Mouse (Mus musculus) kidney, embryonic 15.5 days (tissue): ENCODE results near the gene Fabp6. TPM values are rescaled to one million over a fixed set of nuclear protein-coding genes. Genes with fewer than 3 reads are reported as not detected.
A peak's percentile ranks its signal among the peaks of the same experiment; 100 is the strongest.

Experiments
- ATAC-seq: fragments of 200-750 bp; cut with Nextera tagmentation; replicated peaks from 2 replicates; pipeline ENCODE4 v1.8.0; 2017; ENCODE audit warnings: moderate TSS enrichment; ENCODE audit not compliant: low FRiP score
- H3K27ac ChIP-seq: fragments of 300-500 bp; sonication (generic); 2 replicates; pipeline ENCODE4 v1.5.1; 2015; ENCODE audit warnings: mild to moderate bottlenecking, inconsistent platforms
- H3K27me3 ChIP-seq: fragments of 300-500 bp; sonication (generic); 2 replicates; pipeline ENCODE4 v1.6.1; 2015; ENCODE audit warnings: inconsistent platforms
- H3K36me3 ChIP-seq: fragments of 300-500 bp; sonication (generic); 2 replicates; pipeline ENCODE4 v1.6.1; 2015; ENCODE audit warnings: inconsistent platforms
- H3K4me1 ChIP-seq: fragments of 300-500 bp; sonication (generic); 2 replicates; pipeline ENCODE4 v1.6.1; 2015; ENCODE audit warnings: inconsistent platforms
- H3K4me2 ChIP-seq: fragments of 300-500 bp; sonication (generic); 2 replicates; pipeline ENCODE4 v1.6.1; 2015; ENCODE audit warnings: moderate library complexity, mild to moderate bottlenecking, inconsistent platforms
- H3K4me3 ChIP-seq: fragments of 300-500 bp; sonication (generic); replicated peaks from 2 replicates; pipeline ENCODE4 v1.5.1; 2015; ENCODE audit warnings: mild to moderate bottlenecking, inconsistent platforms
- H3K9ac ChIP-seq: fragments of 300-500 bp; sonication (generic); 2 replicates; pipeline ENCODE4 v1.6.1; 2015; ENCODE audit warnings: mild to moderate bottlenecking, inconsistent platforms
- H3K9me3 ChIP-seq: fragments of 300-500 bp; sonication (generic); replicated peaks from 2 replicates; pipeline ENCODE4 v1.6.1; 2016; ENCODE audit warnings: inconsistent platforms
- WGBS: fragments of 180-500 bp; shearing (Covaris S2); methylation state at CpG from one replicate; pipeline ENCODE4 v1.1.7; 2015; ENCODE audit warnings: mixed read lengths; 5-methylcytosine and 5-hydroxymethylcytosine counted together
- polyA plus RNA-seq: library from polyadenylated mRNA; unstranded; fragments of >200 nt; fragmentation: Nextera tagmentation; extraction: Ambion mirVana; gene quantifications from 2 replicates; pipeline ENCODE4 v1.2.1, GENCODE M21; 2015

Gene Fabp6
- polyA plus RNA-seq, 1 experiment from 2014 or later, result not detected

DNA sequence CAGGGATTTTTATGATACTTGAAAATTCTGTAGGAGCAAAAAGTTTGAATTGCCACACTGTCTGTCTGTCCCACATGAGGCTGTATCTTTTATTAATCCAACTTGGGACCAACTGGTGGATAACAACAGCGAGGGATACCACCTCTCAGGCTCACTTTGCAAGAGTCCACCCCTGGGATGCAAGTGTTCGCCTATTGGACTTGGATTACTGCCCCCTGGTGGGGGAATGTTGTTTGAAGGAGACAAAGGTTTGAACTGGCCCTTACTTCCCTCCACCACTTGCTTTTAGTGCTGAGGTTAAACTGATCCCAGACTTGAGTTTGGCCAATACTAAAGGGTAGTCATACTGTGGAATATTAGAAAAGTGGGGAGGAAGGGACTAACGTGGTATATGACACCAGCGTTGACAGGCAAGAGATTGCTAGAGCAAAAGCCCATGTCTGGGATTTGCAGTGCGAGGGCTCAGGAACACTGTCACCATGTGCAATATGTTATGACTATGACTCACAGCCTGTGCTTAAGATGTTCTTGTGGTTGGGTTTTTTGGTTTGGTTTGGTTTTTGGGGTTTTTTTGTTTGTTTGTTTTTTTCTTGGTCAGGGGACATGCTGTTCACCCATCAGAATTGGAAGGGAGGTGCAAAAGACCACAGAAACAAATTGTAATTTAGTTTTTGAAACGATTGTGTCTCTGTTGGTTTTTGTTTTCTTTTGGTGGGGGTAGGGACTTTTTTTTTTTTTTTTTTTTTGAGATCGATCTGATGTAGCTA, 14.8 kb downstream of the Fabp6 start, which contains the start of gene 4933415A04Rik:
Gene 4933415A04Rik, plus strand, starts transcription at position 717 of the 767 bp plus-strand sequence.
- H3K4me2 ChIP-seq, result no peak within 1 kb of the TSS
- H3K9ac ChIP-seq, result no peak within 1 kb of the TSS
- no peaks in the 10 kb centered on the region for H3K9me3 ChIP-seq
- ATAC-seq, result 0 out of 2 replicates have a peak, but pooled peaks have one; percentile 59
- 0 out of 2 replicates have a peak within 1 kb of the TSS, but pooled peaks have one; percentile 28 for H3K27ac ChIP-seq
- no peak within 1 kb of the TSS for H3K4me3 ChIP-seq
- H3K27me3 ChIP-seq, result no peaks in the 10 kb centered on the region
- peaks cover 5% of the 10 kb centered on the region for H3K4me1 ChIP-seq
- peaks cover 73% of the 10 kb centered on the region for H3K36me3 ChIP-seq
- WGBS, result 72% methylated on average over 7 of the region's 7 CpGs

DNA sequence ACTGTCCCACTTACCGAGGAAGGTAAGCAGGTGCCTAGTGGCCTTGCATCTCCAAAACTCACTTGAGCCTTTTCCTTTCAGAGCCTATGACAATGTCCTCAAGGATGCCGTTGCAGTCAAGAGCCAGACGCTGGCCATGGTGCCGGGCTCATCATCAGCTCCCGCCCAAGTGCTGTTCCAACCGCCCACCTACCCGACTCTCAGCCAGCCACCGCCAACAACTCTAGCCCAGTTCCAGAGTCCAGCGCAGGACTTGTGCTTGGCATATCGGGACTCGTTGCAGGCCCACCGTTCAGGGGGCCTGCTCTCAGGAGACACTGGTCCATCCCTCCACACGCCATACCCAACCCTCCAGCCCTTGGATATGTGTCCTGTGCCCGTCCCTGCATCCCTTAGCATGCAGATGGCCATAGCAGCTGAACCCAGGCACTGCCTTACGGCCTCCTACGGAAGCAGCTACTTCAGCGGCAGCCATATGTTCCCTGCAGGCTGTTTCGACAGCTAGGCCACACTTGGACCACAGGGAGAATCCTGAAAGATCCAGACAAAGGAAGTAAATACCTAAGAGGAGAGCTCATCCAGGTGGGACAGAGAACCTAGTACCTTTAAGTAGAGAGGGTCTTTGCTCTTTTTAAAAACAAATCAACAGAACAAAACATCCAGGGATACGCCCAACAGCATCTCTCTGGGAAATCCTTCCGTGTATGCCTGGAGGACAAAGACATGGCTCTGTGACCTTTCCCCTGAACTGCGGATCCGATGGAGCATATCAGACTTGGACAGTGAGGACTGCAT, 15.9 kb downstream of the Fabp6 start:
- H3K36me3 ChIP-seq, result peaks cover 82% of the 10 kb centered on the region
- no peak; the same call in none of the 2 replicates for ATAC-seq
- H3K9me3 ChIP-seq, result no peaks in the 10 kb centered on the region

DNA sequence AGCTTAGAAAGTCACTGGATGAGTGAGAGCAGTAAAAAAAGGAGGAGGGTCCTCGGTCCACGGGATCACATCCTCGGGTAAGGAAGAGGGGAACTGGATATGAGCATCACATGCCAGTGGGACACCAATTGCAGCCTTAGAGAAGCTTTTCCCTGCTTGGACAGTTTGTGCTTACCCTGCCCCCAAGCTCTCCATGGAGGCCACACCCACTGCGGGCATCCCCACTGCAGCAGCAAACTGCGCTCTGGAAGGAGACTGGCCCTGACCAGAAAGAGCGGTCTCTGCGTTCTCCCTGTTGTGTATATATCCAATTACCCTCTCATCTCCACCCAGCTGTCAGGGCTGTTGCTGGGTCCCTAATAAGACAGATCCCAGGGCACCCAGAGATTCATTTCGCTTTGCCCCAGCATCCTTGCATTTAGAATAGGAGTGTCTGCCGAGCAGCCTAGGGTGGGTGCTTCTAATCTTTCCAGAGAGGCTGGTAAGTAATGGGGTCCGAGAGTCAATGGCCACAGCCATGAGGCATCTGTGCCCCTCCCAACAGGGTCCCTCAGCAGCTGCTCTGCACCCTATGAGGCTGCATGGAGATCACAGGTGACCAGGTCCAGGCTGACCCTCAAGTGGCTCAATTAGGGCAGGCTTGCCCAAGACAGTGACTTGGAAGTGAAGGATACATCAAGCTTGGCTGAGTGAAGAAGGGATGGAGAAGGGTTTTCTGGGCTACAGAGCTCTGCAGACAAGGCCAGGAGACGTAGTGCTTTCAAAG, 23.4 kb downstream of the Fabp6 start:
- Histone ChIP-seq H3K4me3 (no peak overlapping the region), H3K4me1 (peaks cover 17% of the 10 kb centered on the region), H3K9me3 (no peaks in the 10 kb centered on the region), H3K9ac (no peak overlapping the region), H3K27ac (no peak overlapping the region), H3K36me3 (peaks cover 34% of the 10 kb centered on the region), H3K27me3 (no peaks in the 10 kb centered on the region), H3K4me2 (no peak overlapping the region)
- no peak; the same call in 1 of the 2 replicates for ATAC-seq
- 61% methylated on average over 11 of the region's 11 CpGs for WGBS

More for the DNA sequence above, 15.9 kb downstream of the Fabp6 start:
- H3K4me2 ChIP-seq, result no peak overlapping the region
- no peaks in the 10 kb centered on the region for H3K27me3 ChIP-seq
- H3K4me1 ChIP-seq, result peaks cover 5% of the 10 kb centered on the region
- WGBS, result 87% methylated on average over 22 of the region's 22 CpGs
- H3K9ac ChIP-seq, result no peak overlapping the region
- H3K4me3 ChIP-seq, result no peak overlapping the region
- H3K27ac ChIP-seq, result no peak overlapping the region

DNA sequence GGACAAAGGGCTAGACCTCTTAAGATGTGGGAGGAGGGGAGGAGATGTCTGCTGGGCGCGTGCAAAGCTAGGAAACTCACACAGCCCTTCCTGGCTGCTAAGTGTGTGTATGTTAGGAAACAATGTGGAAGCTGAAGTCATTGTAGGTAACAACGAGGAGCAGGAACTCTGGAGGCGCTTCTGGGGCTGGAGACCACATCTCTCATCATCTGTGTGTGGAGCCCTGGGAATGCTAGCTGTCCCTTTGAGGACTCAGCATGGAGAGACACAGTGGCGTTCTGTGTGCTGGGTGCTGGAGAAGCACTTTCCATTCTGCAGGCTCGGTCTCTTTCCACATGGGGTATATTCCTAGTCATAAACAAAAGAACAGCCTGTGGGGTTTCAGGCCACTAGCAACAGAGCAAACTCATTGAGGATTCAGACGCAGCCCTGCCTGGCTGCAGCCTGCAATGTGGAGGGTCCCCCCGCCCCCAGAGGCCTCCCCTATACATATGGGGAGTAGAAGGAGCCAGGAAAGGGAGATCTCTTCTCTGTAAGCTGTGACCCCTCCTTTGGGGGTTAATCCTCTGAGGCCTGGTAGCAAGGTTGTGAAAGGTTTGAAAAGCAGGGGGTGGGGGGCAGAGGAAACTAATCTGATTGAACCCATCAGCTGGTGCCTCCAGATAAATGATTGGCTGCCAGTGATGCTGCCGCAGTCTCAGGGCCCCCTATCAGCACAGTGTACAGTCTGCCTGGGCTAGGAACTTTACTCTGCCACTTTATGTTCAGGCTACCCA, 25.8 kb downstream of the Fabp6 start:
- H3K4me2 ChIP-seq, result no peak overlapping the region
- peak; percentile 45; the same call in 1 of the 2 replicates for ATAC-seq

DNA sequence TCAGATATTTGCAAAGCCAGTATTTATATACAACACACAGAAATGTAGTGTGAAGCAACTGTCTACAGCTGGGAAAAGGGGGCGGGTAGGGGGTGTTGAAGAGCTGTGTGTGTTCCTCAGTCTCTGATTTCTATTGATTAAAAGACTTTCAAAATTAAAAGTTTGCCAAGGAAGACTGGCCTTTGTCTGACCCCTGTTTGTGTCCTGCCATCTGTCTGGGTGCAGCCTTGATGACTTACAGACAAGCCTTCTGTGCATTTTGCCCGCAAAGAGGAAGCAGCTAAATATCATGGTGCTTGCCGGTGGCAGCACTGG, 26.3 kb downstream of the Fabp6 start:
- H3K27me3 ChIP-seq, result no peaks in the 10 kb centered on the region
- H3K27ac ChIP-seq, result peak overlapping the region; percentile 59; the same call in 1 of the 2 replicates
- H3K36me3 ChIP-seq, result peaks cover 14% of the 10 kb centered on the region
- H3K9me3 ChIP-seq, result no peaks in the 10 kb centered on the region
- no peak overlapping the region for H3K4me3 ChIP-seq
- no peak for ATAC-seq
- 0 out of 2 replicates have a peak overlapping the region, but pooled peaks have one; percentile 5 for H3K9ac ChIP-seq
- WGBS, result 20% methylated on average over 3 of the region's 3 CpGs
- H3K4me2 ChIP-seq, result no peak overlapping the region
- peaks cover 32% of the 10 kb centered on the region for H3K4me1 ChIP-seq

More for the DNA sequence above, 25.8 kb downstream of the Fabp6 start:
- Histone ChIP-seq H3K27me3 (no peaks in the 10 kb centered on the region), H3K36me3 (peaks cover 17% of the 10 kb centered on the region), H3K4me3 (no peak overlapping the region), H3K27ac (peak overlapping the region; percentile 59; the same call in 1 of the 2 replicates), H3K4me1 (peaks cover 31% of the 10 kb centered on the region), H3K9me3 (no peaks in the 10 kb centered on the region), H3K9ac (0 out of 2 replicates have a peak overlapping the region, but pooled peaks have one; percentile 5)
- WGBS, result 24% methylated on average over 9 of the region's 9 CpGs

DNA sequence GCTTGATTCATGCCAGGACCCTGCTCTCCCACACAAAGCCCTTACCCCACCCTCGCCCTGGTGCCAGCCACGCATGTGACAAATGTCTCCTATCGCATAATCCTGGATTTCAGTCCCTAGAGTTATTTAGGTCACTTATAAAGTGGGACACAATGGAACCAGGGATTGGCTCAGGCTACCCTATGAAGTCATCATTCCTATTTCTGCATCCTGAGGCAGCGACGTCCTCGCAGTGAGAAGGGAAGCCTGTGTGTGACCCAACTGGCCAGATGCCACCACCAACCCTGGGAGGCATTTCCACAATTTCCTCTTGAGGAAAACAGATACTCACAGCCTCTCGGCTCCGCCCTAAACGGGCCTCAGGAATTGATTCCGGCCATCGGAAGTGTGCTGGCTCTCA, 31.7 kb downstream of the Fabp6 start:
- no peak for ATAC-seq
- H3K27me3 ChIP-seq, result no peaks in the 10 kb centered on the region
- H3K4me1 ChIP-seq, result peaks cover 52% of the 10 kb centered on the region
- H3K9ac ChIP-seq, result no peak overlapping the region
- no peaks in the 10 kb centered on the region for H3K9me3 ChIP-seq
- WGBS, result 53% methylated on average over 11 of the region's 11 CpGs
- H3K36me3 ChIP-seq, result 0 out of 2 replicates have a peak, but pooled peaks cover 8% of the 10 kb centered on the region
- peak overlapping the region; percentile 69 for H3K27ac ChIP-seq
- no peak overlapping the region for H3K4me2 ChIP-seq
- H3K4me3 ChIP-seq, result no peak overlapping the region

DNA sequence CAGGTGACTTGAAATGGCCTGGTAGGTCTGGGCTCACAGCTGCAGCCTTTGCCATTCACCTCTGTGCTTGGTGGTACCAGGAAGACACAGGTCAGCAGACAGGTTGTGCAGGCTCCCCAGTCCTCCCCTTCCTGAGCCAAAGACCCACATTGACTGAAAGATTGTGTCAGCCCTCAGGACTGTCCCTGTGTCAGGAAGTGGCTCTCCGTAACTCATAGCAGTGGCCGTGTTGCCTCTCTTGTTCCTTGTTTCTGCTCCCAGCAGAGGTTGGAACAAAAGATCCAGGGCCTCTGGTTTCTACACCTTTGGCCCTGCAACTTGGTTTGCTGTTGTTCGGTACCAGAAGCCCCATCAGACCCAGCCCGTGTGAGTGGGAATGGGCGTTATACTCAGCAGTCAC, 32.2 kb downstream of the Fabp6 start:
- no peaks in the 10 kb centered on the region for H3K27me3 ChIP-seq
- H3K4me2 ChIP-seq, result no peak overlapping the region
- H3K27ac ChIP-seq, result peak overlapping the region; percentile 69
- 77% methylated on average over 5 of the region's 5 CpGs for whole genome bisulfite sequencing
- no peaks in the 10 kb centered on the region for H3K9me3 ChIP-seq
- H3K36me3 ChIP-seq, result 0 out of 2 replicates have a peak, but pooled peaks cover 8% of the 10 kb centered on the region
- H3K4me1 ChIP-seq, result peaks cover 52% of the 10 kb centered on the region
- ATAC-seq, result no peak
- H3K4me3 ChIP-seq, result no peak overlapping the region
- H3K9ac ChIP-seq, result no peak overlapping the region

DNA sequence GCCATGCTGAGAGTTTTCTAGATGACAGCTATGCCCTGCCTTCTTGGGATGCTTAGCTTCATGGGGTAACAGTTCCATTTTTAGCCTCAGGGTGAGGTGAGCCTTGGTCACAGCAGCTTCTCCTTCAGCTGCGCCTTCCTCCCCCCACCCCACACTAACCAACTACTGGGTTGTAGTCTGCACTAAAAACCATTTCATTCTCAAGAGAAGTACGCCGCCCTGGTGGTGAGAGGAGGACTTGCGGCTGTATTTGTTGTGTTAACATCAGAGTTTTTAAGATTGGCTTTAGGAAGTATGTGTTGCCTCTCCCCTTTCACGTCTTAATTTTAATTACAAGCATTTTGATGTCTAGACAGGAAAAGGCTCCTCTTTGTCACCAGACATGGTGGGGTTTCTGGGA, 33.1 kb downstream of the Fabp6 start:
- Histone ChIP-seq H3K27ac (0 out of 2 replicates have a peak overlapping the region, but pooled peaks have one; percentile 14), H3K4me2 (no peak overlapping the region), H3K27me3 (no peaks in the 10 kb centered on the region), H3K4me1 (peaks cover 60% of the 10 kb centered on the region), H3K9ac (no peak overlapping the region), H3K9me3 (no peaks in the 10 kb centered on the region), H3K4me3 (no peak overlapping the region), H3K36me3 (0 out of 2 replicates have a peak, but pooled peaks cover 6% of the 10 kb centered on the region)
- no peak for ATAC-seq
- 75% methylated on average over 5 of the region's 5 CpGs for WGBS

DNA sequence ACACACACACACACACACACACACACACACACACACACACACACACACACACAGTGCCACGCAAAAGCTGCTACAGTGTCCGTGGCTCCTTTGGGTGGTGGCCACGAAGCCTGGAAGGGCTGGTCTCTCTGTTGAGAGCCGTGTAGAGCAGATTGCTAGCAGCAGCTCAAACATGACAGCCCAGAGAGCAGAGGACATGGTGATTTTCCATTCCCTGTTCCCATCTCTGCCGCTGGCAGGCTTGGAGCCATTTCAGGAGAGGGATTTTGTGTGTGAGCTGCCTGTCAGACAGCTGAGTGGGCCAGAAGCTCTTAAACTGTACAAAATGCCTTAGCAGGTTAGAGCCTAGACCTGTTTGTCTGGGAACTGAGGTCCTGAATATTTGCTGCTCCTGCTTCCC, 34.6 kb downstream of the Fabp6 start:
- no peak for ATAC-seq
- Histone ChIP-seq H3K4me1 (peaks cover 53% of the 10 kb centered on the region), H3K9ac (no peak overlapping the region), H3K27me3 (no peaks in the 10 kb centered on the region), H3K4me3 (no peak overlapping the region), H3K9me3 (no peaks in the 10 kb centered on the region), H3K36me3 (peaks cover 13% of the 10 kb centered on the region), H3K4me2 (no peak overlapping the region), H3K27ac (peak overlapping the region; percentile 76)
- 56% methylated on average over 5 of the region's 5 CpGs for WGBS

DNA sequence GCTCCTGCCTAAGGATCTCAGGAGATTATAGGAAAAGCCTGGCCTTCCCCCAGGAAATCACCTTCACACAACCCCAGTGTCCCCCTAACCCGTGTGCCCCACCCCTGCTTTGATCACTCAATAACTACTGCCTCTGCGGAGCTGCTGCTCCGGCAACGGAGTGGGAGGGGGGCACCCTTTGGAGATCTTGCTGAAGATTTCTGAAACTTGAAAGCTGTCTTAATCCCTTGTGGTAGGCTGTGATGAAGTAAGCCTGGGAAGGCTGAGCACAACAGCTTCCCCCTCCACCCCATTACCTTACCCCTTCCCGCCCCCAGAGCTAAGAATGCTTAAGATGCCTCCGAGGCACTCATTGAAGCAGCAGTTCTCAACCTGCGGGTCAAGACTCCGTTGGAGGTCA, 35.5 kb downstream of the Fabp6 start:
- 0 out of 2 replicates have a peak overlapping the region, but pooled peaks have one; percentile 14 for H3K9ac ChIP-seq
- no peaks in the 10 kb centered on the region for H3K27me3 ChIP-seq
- WGBS, result 9% methylated on average over 8 of the region's 8 CpGs
- peak overlapping the region; percentile 76 for H3K27ac ChIP-seq
- H3K36me3 ChIP-seq, result peaks cover 13% of the 10 kb centered on the region
- peaks cover 49% of the 10 kb centered on the region for H3K4me1 ChIP-seq
- ATAC-seq, result peak; percentile 72
- no peaks in the 10 kb centered on the region for H3K9me3 ChIP-seq
- no peak overlapping the region for H3K4me3 ChIP-seq
- peak overlapping the region; percentile 17 for H3K4me2 ChIP-seq

DNA sequence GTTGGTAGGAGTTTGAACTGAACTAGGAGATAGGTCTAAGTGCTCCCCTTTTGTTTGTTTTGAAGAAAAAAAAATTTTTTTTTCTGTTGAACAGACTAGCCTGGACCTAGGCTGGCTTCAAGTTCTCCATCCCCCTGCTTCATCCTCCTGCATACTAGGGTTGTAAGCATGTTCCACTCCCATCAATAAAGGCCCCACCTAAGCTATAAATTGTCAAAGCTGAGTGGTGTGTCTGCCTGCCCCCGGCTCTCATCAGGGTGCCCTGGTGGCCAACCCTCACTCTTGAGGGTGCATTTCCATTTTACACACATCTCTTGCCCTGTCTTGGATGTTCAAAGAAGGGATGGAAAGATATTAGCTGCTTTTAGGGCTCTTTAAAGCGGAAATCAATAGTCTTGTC, 35.9 kb downstream of the Fabp6 start:
- Histone ChIP-seq H3K27ac (peak overlapping the region; percentile 76), H3K9ac (0 out of 2 replicates have a peak overlapping the region, but pooled peaks have one; percentile 14), H3K4me2 (peak overlapping the region; percentile 17), H3K4me1 (peaks cover 54% of the 10 kb centered on the region), H3K27me3 (no peaks in the 10 kb centered on the region), H3K36me3 (peaks cover 13% of the 10 kb centered on the region), H3K4me3 (no peak overlapping the region), H3K9me3 (no peaks in the 10 kb centered on the region)
- ATAC-seq, result peak; percentile 8; the same call in 1 of the 2 replicates
- 23% methylated on average over 2 of the region's 2 CpGs for WGBS
